ENCODE assay signal across 8 mouse cellular contexts in the genomic region with DNA sequence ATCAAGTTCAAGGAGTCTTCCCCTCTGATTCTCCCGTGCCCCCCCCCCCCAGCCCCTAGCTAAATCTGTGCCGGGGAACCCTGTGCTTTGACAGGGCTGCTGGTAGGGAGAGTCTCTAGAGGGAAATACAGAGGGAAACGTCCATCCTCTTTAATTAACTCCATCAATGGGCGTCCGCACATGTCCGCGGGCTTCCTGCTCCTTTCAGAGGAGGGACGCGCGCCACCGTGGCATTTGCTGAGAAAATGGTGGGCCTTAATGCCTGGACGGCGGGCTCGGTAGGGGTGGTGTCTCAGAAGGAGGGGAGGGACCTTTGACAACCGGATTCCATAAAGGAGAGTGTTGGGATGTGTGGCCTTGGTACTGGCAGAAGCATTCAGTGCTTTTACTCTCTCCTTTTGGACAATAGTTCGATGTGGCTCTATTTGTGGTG. TPM values are rescaled to one million over a fixed set of nuclear protein-coding genes. Genes with fewer than 3 reads are reported as not detected.
DNase-seq lines count a peak whose midpoint lies in the region; ATAC-seq lines count a peak whose summit lies in the region.

No protein-coding gene starts in this region.

- WGBS in heart, embryonic 12.5 days = 18% methylated on average over 16 of the region's 16 CpGs

- H3K4me2 ChIP-seq in heart, embryonic 12.5 days = peak overlapping the region; percentile 55

- peaks cover 34% of the 10 kb centered on the region for H3K36me3 ChIP-seq in heart, embryonic 12.5 days

- ATAC-seq in heart, embryonic 12.5 days (ENCODE audit: insufficient number of reproducible peaks, low FRiP score) = peak; percentile 66

- peak overlapping the region; percentile 95 for H3K27ac ChIP-seq in heart, embryonic 12.5 days (ENCODE audit: poor library complexity, severe bottlenecking)

- H3K27me3 ChIP-seq in heart, embryonic 12.5 days (replicated peaks) = no peaks in the 10 kb centered on the region

- no peaks in the 10 kb centered on the region for H3K9me3 ChIP-seq in heart, embryonic 12.5 days (replicated peaks)

- peak overlapping the region; percentile 89 for H3K9ac ChIP-seq in heart, embryonic 12.5 days

- peaks cover 9% of the 10 kb centered on the region; the same call in 1 of the 2 replicates for H3K4me1 ChIP-seq in heart, embryonic 12.5 days (replicated peaks)

- DNase-seq in embryo, embryonic 10 days (ENCODE audit: low spot score) = peak; percentile 62
- DNase-seq in embryo, embryonic 9.5 days (ENCODE audit: extremely low spot score) = no peak
- peak; percentile 37 for DNase-seq in CD4-positive, CD25-positive, alpha-beta regulatory T cell, adult 2 months (ENCODE audit: low read depth, low spot score)
- peak; percentile 41 for DNase-seq in cerebellum, adult 8-10 months
- DNase-seq in kidney, postnatal 14 days = peak; percentile 25
- peak; percentile 56 for DNase-seq in lung, postnatal 10 days
- peak; percentile 22 for DNase-seq in right cerebral cortex, postnatal 25 days

- peak overlapping the region; percentile 67 for H3K4me3 ChIP-seq in heart, embryonic 12.5 days

RNA-seq across cellular contexts. Expression of a gene that starts 0.4 kb away (rescaled TPM):
- 5.0 and 5.4 TPM in 2 replicates for polyA plus RNA-seq in heart, embryonic 12.5 days (2016; fragmentation: Nextera tagmentation; extraction: Ambion mirVana)

RNA-seq across cellular contexts. Expression of a gene that starts 31.0 kb away (rescaled TPM):
- polyA plus RNA-seq in heart, embryonic 12.5 days (2016; fragmentation: Nextera tagmentation; extraction: Ambion mirVana) = 47.2 and 50.3 TPM in 2 replicates
